Mouse (Mus musculus) bone marrow, adult 2 months (tissue): ENCODE measurements around the gene Cped1.

Experiments used
- CTCF ChIP-seq: fragments of 200-500 bp; IDR thresholded peaks from 2 replicates; pipeline ENCODE4 v1.5.1; 2011; ENCODE audit warnings: low read length, control low read depth; ENCODE audit not compliant: control insufficient read depth, insufficient read depth
- POLR2A ChIP-seq: fragments of 200-500 bp; IDR thresholded peaks from 2 replicates; pipeline ENCODE4 v1.6.1; 2011; ENCODE audit warnings: low read depth, mild to moderate bottlenecking, control low read depth, low read length, borderline replicate concordance; ENCODE audit not compliant: control insufficient read depth

GRCm38 (mm10) chr6:22231244-22231643 lies 245.5 kb downstream of the Cped1 start:
- no peak for TF ChIP-seq CTCF
- no peak for TF ChIP-seq POLR2A
